Mouse (Mus musculus) heart, embryonic 10.5 days (tissue): ENCODE data around the gene Nfic. TPM values are rescaled to one million over a fixed set of nuclear protein-coding genes. Genes with fewer than 3 reads are reported as not detected.

ENCODE experiments used
- DNase-seq: peaks from one replicate; pipeline ENCODE4 v3.0.0-alpha.2; 2017; ENCODE audit warnings: low spot score
- H3K27ac ChIP-seq: fragments of 300-500 bp; sonication (generic); 2 replicates; pipeline ENCODE4 v1.5.1; 2016; ENCODE audit warnings: mild to moderate bottlenecking
- H3K27me3 ChIP-seq: fragments of 300-500 bp; sonication (generic); 2 replicates; pipeline ENCODE4 v1.6.1; 2016; ENCODE audit warnings: mild to moderate bottlenecking; ENCODE audit not compliant: poor library complexity, insufficient read depth, severe bottlenecking
- H3K36me3 ChIP-seq: fragments of 300-500 bp; sonication (generic); 2 replicates; pipeline ENCODE4 v1.6.1; 2016; ENCODE audit warnings: mild to moderate bottlenecking, moderate library complexity
- H3K4me1 ChIP-seq: fragments of 300-500 bp; sonication (generic); 2 replicates; pipeline ENCODE4 v1.6.1; 2016; ENCODE audit warnings: mild to moderate bottlenecking
- H3K4me3 ChIP-seq: fragments of 300-500 bp; sonication (generic); 2 replicates; pipeline ENCODE4 v1.5.1; 2016; ENCODE audit warnings: mild to moderate bottlenecking, moderate library complexity
- H3K9me3 ChIP-seq: fragments of 300-500 bp; sonication (generic); 2 replicates; pipeline ENCODE4 v1.6.1; 2016; ENCODE audit warnings: mild to moderate bottlenecking, moderate library complexity
- WGBS: fragments of 180-500 bp; shearing (Covaris S2); methylation state at CpG from one replicate; pipeline ENCODE4 v1.1.7; 2016; 5-methylcytosine and 5-hydroxymethylcytosine counted together
- polyA plus RNA-seq: library from polyadenylated mRNA; unstranded; fragments of >200 nt; fragmentation: Nextera tagmentation; extraction: Ambion mirVana; gene quantifications from 2 replicates; pipeline ENCODE4 v1.2.1, GENCODE M21; 2016

Nfic gene
- polyA plus RNA-seq, 1 experiment from 2014 or later, result 23.0 TPM

DNA sequence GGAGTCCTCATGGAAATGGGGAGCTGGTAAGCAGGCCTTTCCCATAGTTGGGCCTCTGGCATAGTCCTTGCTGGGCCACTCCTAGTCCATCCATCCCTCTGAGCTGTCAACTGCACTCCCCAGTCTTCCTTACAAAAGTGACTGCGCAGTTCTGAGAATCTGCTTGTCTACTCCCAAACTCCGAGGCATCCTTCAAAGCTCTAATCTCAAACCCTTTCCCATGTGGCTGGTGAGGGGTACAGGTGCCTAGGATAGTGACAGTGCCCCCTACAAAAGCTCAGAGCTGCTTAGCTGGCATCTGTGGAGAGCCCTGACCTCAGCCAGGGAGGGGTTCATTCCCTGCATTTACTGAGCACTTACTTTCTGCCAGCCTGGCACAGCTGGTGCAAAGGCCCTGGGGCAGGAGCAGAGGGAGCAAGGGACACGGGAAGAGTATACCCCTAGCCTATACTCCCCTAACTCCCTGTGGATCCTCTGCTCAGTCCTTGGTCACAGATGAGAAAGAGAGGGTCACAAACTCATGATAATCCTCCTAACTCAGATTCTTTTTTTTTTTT, 32.7 kb downstream of the Nfic start:
- 77% methylated on average over 3 of the region's 3 CpGs for WGBS

DNA sequence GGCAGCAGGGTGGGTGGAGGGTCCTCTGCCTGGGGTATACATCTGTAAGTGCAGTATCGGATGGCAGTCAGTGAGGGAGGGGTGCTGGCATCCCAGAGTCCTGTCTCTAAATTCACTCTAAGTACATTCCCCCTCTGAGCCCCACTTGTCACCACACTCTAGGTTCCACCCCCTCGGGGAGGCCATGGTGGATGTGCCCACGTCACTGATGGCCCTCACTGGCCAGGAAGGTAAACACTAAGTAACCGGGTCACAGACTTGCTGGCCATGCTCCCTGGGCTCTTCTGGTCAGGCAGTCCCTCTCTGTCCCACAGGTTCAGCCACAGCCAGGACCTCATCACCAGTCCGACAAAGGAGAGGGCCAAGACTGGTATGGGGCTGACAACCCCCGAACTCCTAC, 33.2 kb downstream of the Nfic start:
- DNase-seq, result no peak
- H3K27me3 ChIP-seq, result peaks cover 90% of the 10 kb centered on the region
- H3K4me1 ChIP-seq, result peaks cover 61% of the 10 kb centered on the region
- H3K27ac ChIP-seq, result no peak overlapping the region
- H3K9me3 ChIP-seq, result no peaks in the 10 kb centered on the region
- peaks cover 9% of the 10 kb centered on the region; the same call in 1 of the 2 replicates for H3K36me3 ChIP-seq
- H3K4me3 ChIP-seq, result no peak overlapping the region
- 79% methylated on average over 6 of the region's 6 CpGs for WGBS

More for the DNA sequence above, 32.7 kb downstream of the Nfic start:
- peaks cover 58% of the 10 kb centered on the region for H3K4me1 ChIP-seq
- H3K9me3 ChIP-seq, result no peaks in the 10 kb centered on the region
- H3K27ac ChIP-seq, result no peak overlapping the region
- peaks cover 9% of the 10 kb centered on the region; the same call in 1 of the 2 replicates for H3K36me3 ChIP-seq
- no peak overlapping the region for H3K4me3 ChIP-seq
- H3K27me3 ChIP-seq, result peaks cover 90% of the 10 kb centered on the region
- peak; percentile 72 for DNase-seq

DNA sequence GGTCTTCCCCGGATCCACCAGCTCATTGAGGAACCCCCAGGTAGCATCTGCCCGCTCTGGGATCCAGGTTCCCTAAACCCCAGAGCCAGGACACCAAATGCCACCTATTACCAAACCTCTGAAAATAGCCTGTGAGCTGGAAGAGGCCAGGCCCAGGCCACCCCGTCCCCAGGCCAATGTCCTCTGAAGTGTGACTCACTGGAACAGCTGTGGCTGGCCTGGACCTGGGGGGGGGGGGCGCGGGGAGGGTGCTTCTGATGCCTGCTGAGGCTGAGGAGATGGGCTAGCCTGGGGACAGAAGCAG, 33.7 kb downstream of the Nfic start:
- peaks cover 9% of the 10 kb centered on the region; the same call in 1 of the 2 replicates for H3K36me3 ChIP-seq
- H3K27me3 ChIP-seq, result peaks cover 88% of the 10 kb centered on the region
- WGBS, result 69% methylated on average over 5 of the region's 5 CpGs
- DNase-seq, result no peak
- H3K4me3 ChIP-seq, result no peak overlapping the region
- no peaks in the 10 kb centered on the region for H3K9me3 ChIP-seq
- H3K4me1 ChIP-seq, result peaks cover 61% of the 10 kb centered on the region
- H3K27ac ChIP-seq, result no peak overlapping the region

DNA sequence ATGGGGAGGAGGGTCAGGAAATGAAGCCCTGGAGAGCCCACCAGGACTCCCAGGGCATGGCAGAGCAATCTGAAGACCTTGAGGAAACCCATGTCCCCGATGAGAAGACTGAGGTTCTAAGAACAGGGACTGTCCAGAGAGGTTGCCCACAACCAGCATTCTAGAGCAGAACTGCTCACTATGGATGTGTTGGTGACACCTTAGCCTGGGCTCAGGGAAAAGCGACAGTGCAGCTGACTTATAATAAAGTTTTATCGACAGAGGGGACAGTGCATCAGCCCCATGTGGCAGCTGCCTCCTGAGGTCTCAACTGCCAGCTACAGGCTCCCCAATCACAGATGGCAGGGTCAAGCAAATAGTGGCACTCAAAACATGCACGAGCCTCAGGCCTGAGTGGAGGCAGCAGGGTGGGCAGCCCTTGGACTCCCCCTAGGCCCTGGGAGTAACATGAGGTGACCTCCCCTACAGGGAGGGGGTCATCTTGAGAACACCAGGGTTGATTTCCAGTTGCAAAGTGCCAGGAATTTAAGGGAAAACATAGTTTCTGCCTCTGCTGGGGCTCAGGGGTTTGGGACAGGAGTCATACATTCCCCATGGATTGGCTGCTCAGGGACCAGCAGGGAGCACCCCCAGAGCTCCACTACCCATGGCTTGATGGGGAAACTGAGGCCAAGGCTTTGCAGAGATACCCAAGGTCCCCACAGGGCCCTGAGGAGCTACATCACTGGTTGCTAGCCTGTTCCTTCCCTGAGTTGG, 34.2 kb downstream of the Nfic start:
- DNase-seq, result no peak
- Histone ChIP-seq H3K36me3 (peaks cover 9% of the 10 kb centered on the region; the same call in 1 of the 2 replicates), H3K9me3 (no peaks in the 10 kb centered on the region), H3K27me3 (peaks cover 83% of the 10 kb centered on the region), H3K4me1 (peaks cover 61% of the 10 kb centered on the region), H3K4me3 (no peak overlapping the region), H3K27ac (no peak overlapping the region)
- WGBS, result 68% methylated on average over 4 of the region's 4 CpGs

DNA sequence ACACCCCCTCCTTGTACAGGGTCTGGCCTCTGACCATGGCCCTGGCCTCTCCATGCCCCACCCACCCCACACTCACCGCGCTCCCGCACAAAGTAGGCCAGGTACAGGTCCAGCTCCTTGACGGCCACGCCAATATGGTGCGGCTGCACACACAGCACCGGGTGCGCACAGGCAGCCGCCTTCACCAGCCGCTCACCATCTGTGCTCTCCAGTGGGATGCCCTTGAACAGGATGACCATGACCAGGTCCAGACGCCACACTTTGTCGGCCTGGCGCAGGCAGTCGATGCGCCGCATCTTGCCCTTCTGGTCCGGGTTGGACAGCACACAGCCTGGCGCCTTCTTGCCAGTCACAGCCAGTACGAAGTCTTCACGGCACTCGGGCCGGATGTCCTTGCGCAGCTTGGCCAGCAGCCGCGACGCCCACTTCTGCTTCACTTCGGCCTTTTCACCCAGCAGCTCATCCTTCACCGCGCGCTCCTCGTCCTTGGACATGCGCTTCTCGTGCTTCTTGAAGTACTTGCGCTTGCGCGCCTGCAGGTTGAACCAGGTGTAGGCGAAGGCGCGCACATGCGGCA, 35.2 kb downstream of the Nfic start:
- Histone ChIP-seq H3K4me1 (peaks cover 61% of the 10 kb centered on the region), H3K27me3 (peaks cover 74% of the 10 kb centered on the region), H3K4me3 (no peak overlapping the region), H3K36me3 (peaks cover 9% of the 10 kb centered on the region; the same call in 1 of the 2 replicates), H3K9me3 (no peaks in the 10 kb centered on the region), H3K27ac (0 out of 2 replicates have a peak overlapping the region, but pooled peaks have one; percentile 37)
- DNase-seq, result no peak
- WGBS, result 79% methylated on average over 40 of the region's 40 CpGs

DNA sequence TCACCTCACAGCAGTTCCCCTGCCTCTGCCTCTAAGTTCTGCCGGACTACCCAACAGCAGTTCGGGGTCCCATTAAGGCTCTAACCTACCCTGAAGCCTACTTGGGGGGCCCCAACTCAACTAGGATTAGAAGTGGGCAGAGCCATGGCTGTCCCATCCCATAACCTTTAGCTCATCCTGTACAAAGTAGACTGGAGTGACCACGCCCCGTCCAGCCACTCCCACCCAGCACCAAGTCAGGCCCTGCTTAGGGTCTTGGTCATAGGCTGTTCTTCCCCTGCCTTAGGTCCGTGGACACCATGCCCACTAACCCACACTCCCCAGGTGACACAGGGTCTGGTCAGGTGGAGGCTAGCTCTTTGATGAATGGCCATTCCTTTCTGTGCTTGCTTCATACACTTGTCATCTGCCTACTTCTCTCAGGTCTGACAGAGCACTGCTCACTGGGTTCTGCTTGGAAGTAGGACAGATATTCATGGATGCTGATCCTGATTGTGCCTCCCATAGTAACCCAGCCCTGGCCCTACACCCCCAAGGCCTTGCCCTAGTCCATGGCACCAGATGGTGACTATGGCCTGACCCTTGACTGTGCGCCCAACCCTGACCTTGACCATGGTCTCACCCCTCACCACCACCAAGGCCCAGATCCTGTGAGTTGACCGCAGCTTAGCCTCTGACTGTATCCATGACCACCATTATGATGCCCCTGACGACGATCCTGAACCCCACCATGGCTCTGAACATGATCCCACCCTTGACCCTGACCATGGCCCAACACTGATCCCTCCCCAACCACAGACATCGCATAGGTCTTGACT, 36.1 kb downstream of the Nfic start:
- H3K36me3 ChIP-seq, result peaks cover 9% of the 10 kb centered on the region; the same call in 1 of the 2 replicates

DNA sequence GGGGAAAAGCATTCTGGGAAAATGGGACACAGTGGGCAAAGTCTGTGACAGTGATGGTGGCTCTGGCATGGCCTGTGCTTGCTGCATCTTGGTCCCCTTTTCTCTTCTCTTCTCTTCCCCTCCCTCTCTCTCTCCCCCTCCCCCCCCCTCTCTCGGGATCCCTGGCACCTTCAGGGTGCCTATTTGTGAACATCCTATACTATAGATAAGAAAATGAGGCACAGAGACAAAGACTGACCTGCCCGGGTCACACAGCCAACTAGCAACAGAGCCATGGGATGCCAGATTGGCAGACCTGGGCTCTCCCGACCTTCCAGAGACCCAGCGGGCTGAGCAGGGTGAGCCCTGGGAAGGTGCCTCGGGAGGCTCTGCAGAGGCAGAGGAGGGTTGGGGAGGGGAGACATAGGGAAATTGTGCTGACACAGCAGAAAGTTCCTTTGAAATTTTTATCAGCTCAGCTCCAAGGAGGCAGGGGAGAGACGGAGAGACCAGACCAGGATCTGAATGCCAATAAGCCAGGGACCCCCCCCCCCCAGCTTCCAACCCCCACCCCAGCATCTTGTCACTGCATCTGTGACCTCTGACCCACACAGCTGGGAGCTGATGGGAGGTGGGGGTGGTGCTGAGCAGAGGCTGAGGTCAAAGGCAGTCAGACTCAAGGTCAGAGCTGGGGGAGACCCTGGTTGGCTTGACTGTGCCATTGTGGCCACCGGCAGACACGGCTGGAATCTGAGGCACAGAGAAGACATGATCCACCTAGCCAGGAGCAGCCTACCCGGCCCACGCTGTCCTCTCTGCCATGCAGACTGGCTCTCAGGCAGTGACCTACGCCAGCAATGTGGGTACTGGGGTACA, 37.0 kb downstream of the Nfic start:
- H3K27me3 ChIP-seq, result peaks cover 55% of the 10 kb centered on the region
- H3K27ac ChIP-seq, result peak overlapping the region; percentile 39
- H3K4me3 ChIP-seq, result no peak overlapping the region
- WGBS, result 34% methylated on average over 11 of the region's 11 CpGs
- no peaks in the 10 kb centered on the region for H3K9me3 ChIP-seq
- peaks cover 9% of the 10 kb centered on the region; the same call in 1 of the 2 replicates for H3K36me3 ChIP-seq
- no peak for DNase-seq
- H3K4me1 ChIP-seq, result peaks cover 66% of the 10 kb centered on the region

More for the DNA sequence above, 36.1 kb downstream of the Nfic start:
- Histone ChIP-seq H3K9me3 (no peaks in the 10 kb centered on the region), H3K4me3 (no peak overlapping the region), H3K4me1 (peaks cover 61% of the 10 kb centered on the region), H3K27me3 (peaks cover 64% of the 10 kb centered on the region), H3K27ac (no peak overlapping the region; the same call in 1 of the 2 replicates)
- WGBS, result 89% methylated on average over 10 of the region's 10 CpGs
- DNase-seq, result no peak

DNA sequence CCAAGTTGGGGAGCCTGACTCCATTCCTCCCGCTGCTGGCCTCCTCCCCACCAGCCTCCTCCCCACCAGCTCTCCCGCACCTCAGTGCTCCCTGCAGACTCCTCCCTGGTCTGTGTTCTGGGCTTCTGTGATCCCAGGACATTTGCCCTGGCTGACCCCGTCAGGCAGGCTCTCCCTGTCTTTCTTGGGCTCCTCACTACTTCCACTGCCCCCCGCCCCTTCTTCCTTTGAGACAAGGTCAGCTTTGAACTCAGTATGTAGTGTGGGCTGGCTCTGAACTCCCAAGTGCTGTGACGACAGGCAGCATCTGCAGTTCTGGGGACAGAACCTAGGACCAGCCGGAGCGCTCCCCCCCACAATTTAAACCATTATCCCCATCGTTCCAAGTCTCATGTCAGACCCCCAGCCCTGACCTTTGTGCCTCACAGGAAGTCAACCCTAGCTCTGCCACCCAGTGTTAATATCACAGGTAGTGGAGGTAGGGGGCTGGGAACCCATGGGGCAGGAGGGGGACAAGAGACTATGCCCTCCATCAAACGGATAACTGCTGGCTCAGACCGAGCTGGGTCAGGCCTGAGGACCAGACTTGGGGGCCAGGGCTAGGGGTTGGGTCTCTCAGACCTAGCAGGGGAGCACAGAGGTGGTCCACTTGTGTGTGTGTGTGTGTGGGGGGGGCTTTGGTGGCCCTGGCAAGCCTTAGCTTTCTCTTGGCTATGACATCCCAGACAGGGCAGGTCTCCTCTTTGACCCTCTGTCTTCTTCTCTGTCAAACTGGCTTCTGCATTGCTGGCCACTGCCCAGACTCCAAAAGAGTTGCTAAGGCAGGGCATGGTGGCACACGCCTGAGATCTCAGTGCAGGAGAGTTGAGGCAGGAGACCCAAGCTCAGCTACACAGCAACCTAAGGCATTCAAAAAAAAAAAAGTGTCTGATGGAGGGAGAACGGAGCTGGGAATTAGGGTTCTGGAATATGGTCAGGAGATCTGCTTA, 37.9 kb downstream of the Nfic start:
- Histone ChIP-seq H3K4me3 (peak overlapping the region; percentile 61), H3K27me3 (peaks cover 49% of the 10 kb centered on the region), H3K36me3 (peaks cover 9% of the 10 kb centered on the region; the same call in 1 of the 2 replicates), H3K27ac (peak overlapping the region; percentile 86), H3K4me1 (peaks cover 76% of the 10 kb centered on the region), H3K9me3 (no peaks in the 10 kb centered on the region)
- 42% methylated on average over 12 of the region's 12 CpGs for WGBS
- DNase-seq, result no peak

DNA sequence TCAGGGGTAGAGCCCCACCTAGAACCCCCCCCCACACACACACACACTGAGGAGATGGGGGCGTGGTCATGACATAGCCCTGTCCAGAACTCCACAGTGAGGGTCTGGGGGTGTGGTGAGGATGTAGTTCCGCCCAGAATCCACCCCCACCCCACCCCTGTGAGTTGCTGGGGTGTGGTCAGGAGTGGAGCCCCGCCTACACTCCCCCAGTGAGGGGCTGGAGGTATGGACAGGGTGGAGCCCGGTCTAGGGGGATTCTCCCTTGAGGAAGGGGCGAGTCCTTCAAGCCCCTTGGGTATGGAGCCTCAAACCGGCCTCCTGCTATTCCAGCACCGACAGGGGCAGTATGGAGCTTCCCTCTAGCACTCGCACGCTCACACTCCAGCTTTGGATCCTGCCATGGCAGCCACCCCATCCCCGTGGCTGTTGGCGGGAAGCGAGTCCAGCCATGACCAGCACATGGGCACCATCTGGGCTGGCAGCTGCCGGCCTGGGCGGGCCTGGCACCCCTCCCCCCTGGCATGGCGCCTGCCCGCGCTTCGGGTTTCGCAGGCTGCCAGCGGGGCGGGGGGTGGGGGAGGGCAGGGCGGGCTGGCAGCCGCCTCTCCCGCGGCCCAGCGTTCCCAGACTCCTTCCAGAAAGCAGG, 38.7 kb downstream of the Nfic start:
- 2% methylated on average over 23 of the region's 26 CpGs for WGBS
- H3K4me3 ChIP-seq, result peak overlapping the region; percentile 61
- no peaks in the 10 kb centered on the region for H3K9me3 ChIP-seq
- peak overlapping the region; percentile 86 for H3K27ac ChIP-seq
- H3K36me3 ChIP-seq, result peaks cover 9% of the 10 kb centered on the region; the same call in 1 of the 2 replicates
- DNase-seq, result peak; percentile 89
- peaks cover 84% of the 10 kb centered on the region for H3K4me1 ChIP-seq
- H3K27me3 ChIP-seq, result peaks cover 41% of the 10 kb centered on the region

DNA sequence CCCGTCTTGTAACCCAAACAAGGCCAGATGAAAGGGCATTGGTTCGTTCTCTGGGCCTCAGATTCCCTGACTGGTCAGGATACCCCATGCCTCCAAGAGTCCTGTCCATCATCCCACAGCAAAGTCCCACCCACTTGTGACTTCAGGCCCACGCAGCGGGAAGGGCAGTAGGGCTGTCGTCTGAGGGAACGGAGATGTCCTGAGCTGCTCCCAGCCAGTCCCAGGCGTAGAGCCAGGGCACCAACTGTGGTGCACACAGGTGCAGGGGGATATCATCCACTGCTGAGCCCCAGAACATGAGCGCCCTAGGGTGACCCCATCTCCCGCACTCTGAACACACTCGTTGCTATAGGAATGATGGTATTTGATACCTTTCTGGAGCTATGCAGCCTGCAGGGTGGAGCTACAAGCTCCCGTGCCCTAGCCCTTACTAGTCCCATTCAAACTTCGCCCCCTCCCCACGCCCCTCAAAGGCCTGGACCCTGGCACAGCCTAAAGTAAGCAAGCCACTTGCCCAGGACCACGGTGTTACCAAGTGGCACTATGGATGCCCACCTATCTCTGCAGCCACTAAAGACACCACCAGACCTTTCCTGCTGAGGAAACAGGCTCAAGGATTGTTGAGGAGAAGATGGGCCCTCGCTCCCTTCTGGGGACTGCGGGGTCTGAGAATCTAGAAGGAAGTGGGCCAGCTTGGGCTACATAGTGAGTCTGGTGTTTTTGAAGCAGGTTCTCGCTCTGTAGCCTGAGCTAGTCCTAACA, 39.7 kb downstream of the Nfic start:
- H3K27me3 ChIP-seq, result peaks cover 31% of the 10 kb centered on the region
- peaks cover 94% of the 10 kb centered on the region for H3K4me1 ChIP-seq
- WGBS, result 63% methylated on average over 17 of the region's 17 CpGs
- no peak overlapping the region for H3K4me3 ChIP-seq
- no peak for DNase-seq
- no peaks in the 10 kb centered on the region for H3K9me3 ChIP-seq
- peaks cover 9% of the 10 kb centered on the region; the same call in 1 of the 2 replicates for H3K36me3 ChIP-seq
- H3K27ac ChIP-seq, result peak overlapping the region; percentile 86; the same call in 1 of the 2 replicates
